ENCODE assay signal across 8 mouse cellular contexts in genomic region chr9:104002913-104003330, GRCm38 (mm10). TPM values are rescaled to one million over a fixed set of nuclear protein-coding genes. Genes with fewer than 3 reads are reported as not detected.
A peak's percentile ranks its signal among the peaks of the same experiment; 100 is the strongest.
DNase-seq lines count a peak whose midpoint lies in the region; ATAC-seq and TF ChIP-seq lines count a peak whose summit lies in the region.

No protein-coding gene starts in this region.

- H3K4me3 ChIP-seq in heart, adult 2 months = peak overlapping the region; percentile 54
- peak overlapping the region; percentile 82 for H3K4me3 ChIP-seq in forebrain, embryonic 10.5 days
- peak overlapping the region; percentile 50 for H3K4me3 ChIP-seq in intestine, postnatal 0 days (ENCODE audit: low read depth, low read length)
- H3K4me3 ChIP-seq in liver, embryonic 14.5 days (ENCODE audit: insufficient read depth in 1 of 2, low read depth in 2 of 2, low read length in 2 of 2) = peak overlapping the region; percentile 57 to 62
- peak overlapping the region; percentile 70 for H3K4me3 ChIP-seq in thymus, adult 2 months (ENCODE audit: control insufficient read depth, insufficient read depth, low read length)

- no peaks in the 10 kb centered on the region for H3K27me3 ChIP-seq in heart, adult 2 months (ENCODE audit: control insufficient read depth, insufficient read depth, low read length)
- H3K27me3 ChIP-seq in forebrain, embryonic 10.5 days (ENCODE audit: poor library complexity, severe bottlenecking) = peaks cover 14% of the 10 kb centered on the region; the same call in 1 of the 2 replicates
- H3K27me3 ChIP-seq in intestine, postnatal 0 days (replicated peaks; ENCODE audit: control insufficient read depth, insufficient read depth, low read length) = no peaks in the 10 kb centered on the region
- no peaks in the 10 kb centered on the region for H3K27me3 ChIP-seq in liver, embryonic 14.5 days (ENCODE audit: control insufficient read depth, insufficient read depth, low read length)
- H3K27me3 ChIP-seq in thymus, adult 2 months (ENCODE audit: control insufficient read depth, insufficient read depth, low read length) = no peaks in the 10 kb centered on the region

- H3K36me3 ChIP-seq in heart, adult 2 months (ENCODE audit: control insufficient read depth, insufficient read depth, low read length) = no peaks in the 10 kb centered on the region
- peaks cover 12% of the 10 kb centered on the region for H3K36me3 ChIP-seq in forebrain, embryonic 10.5 days (replicated peaks)
- H3K36me3 ChIP-seq in intestine, postnatal 0 days (ENCODE audit: control insufficient read depth, insufficient read depth) = no peaks in the 10 kb centered on the region; the same call in 1 of the 2 replicates
- no peaks in the 10 kb centered on the region for H3K36me3 ChIP-seq in liver, embryonic 14.5 days (replicated peaks; ENCODE audit: control insufficient read depth, insufficient read depth, low read depth)
- no peaks in the 10 kb centered on the region for H3K36me3 ChIP-seq in thymus, adult 2 months (ENCODE audit: control insufficient read depth, insufficient read depth, low read length)

- H3K79me2 ChIP-seq in heart, adult 2 months (replicated peaks; ENCODE audit: control insufficient read depth, insufficient read depth, low read length) = no peaks in the 10 kb centered on the region

- no peak for TF ChIP-seq EP300 in heart, adult 2 months (IDR thresholded peaks at IDR 0.05; ENCODE audit: insufficient read depth, low read depth, low read length)
- TF ChIP-seq EP300 in liver, embryonic 14.5 days (IDR thresholded peaks at IDR 0.05; ENCODE audit: low read depth) = no peak

- TF ChIP-seq CTCF in heart, adult 2 months (IDR thresholded peaks at IDR 0.05) = peak; percentile 69
- TF ChIP-seq CTCF in intestine, postnatal 0 days (IDR thresholded peaks at IDR 0.05; ENCODE audit: low read depth) = peak; percentile 82
- TF ChIP-seq CTCF in liver, embryonic 14.5 days (IDR thresholded peaks at IDR 0.05; ENCODE audit: low read depth) = peak; percentile 63
- peak; percentile 23; the same call in 1 of the 2 replicates for TF ChIP-seq CTCF in thymus, adult 2 months (IDR thresholded peaks at IDR 0.05; ENCODE audit: borderline replicate concordance, control insufficient read depth, extremely low read depth, insufficient read depth, low read length, poor library complexity)

- H3K27ac ChIP-seq in heart, adult 2 months = peak overlapping the region; percentile 69
- peak overlapping the region; percentile 88 for H3K27ac ChIP-seq in forebrain, embryonic 10.5 days
- H3K27ac ChIP-seq in intestine, postnatal 0 days (ENCODE audit: low read depth, low read length) = peak overlapping the region; percentile 65; the same call in 1 of the 2 replicates
- H3K27ac ChIP-seq in liver, embryonic 14.5 days = no peak overlapping the region
- no peak overlapping the region for H3K27ac ChIP-seq in thymus, adult 2 months (ENCODE audit: control insufficient read depth, insufficient read depth, low read length)

- H3K4me1 ChIP-seq in heart, adult 2 months (ENCODE audit: control insufficient read depth, insufficient read depth, low read length) = no peaks in the 10 kb centered on the region
- peaks cover 28% of the 10 kb centered on the region for H3K4me1 ChIP-seq in forebrain, embryonic 10.5 days
- no peaks in the 10 kb centered on the region; the same call in 1 of the 2 replicates for H3K4me1 ChIP-seq in intestine, postnatal 0 days (replicated peaks; ENCODE audit: control insufficient read depth, insufficient read depth, low read length)
- H3K4me1 ChIP-seq in liver, embryonic 14.5 days (replicated peaks; ENCODE audit: control insufficient read depth in 2 of 2, insufficient read depth in 2 of 2, low read length in 1 of 2) = peaks cover 0 to 6% of the 10 kb centered on the region in 2 experiments; a peak in 2 of 4 replicates
- peaks cover 8% of the 10 kb centered on the region for H3K4me1 ChIP-seq in thymus, adult 2 months (replicated peaks; ENCODE audit: control insufficient read depth, insufficient read depth, low read length)

- H3K4me2 ChIP-seq in intestine, postnatal 0 days (replicated peaks; ENCODE audit: low read depth) = peak overlapping the region; percentile 74
- H3K4me2 ChIP-seq in liver, embryonic 14.5 days (ENCODE audit: low read depth) = peak overlapping the region; percentile 66

- DNase-seq in heart, adult 2 months = no peak
- DNase-seq in heart, postnatal 10 days = no peak
- peak; percentile 81 for DNase-seq in R1 (ENCODE audit: low read depth, low spot score)
- peak; percentile 76 for DNase-seq in forebrain, embryonic 10.5 days (ENCODE audit: extremely low spot score, low spot score)
- peak; percentile 17 to 22 (median 18) for DNase-seq in liver, embryonic 14.5 days (ENCODE audit: low read depth in 3 of 3, low spot score in 3 of 3)
- peak; percentile 84 for DNase-seq in naive thymus-derived CD4-positive, alpha-beta T cell, adult 2 months (ENCODE audit: low read depth)
- DNase-seq in thymus, adult 2 months = peak; percentile 60

- H3K9me3 ChIP-seq in forebrain, embryonic 10.5 days = no peaks in the 10 kb centered on the region
- no peaks in the 10 kb centered on the region for H3K9me3 ChIP-seq in intestine, postnatal 0 days (ENCODE audit: control insufficient read depth)
- no peaks in the 10 kb centered on the region for H3K9me3 ChIP-seq in liver, embryonic 14.5 days (ENCODE audit: control insufficient read depth, low read length)

- intact Hi-C loops in heart, adult 2 months (cut with DNase I) = loop anchor here (2.0 to 10.0 kb wide), 3 partner anchors 59 to 798 kb away; partner anchors contain the start of genes Acad11, Cdv3, Srprb and Uba5
- intact Hi-C loops in heart, postnatal 10 days (cut with DNase I) = no loop called here

- TF ChIP-seq POLR2A in heart, adult 2 months (IDR thresholded peaks at IDR 0.05; ENCODE audit: insufficient read depth, low read depth, low read length) = no peak
- no peak for TF ChIP-seq POLR2A in thymus, adult 2 months (IDR thresholded peaks at IDR 0.05; ENCODE audit: control insufficient read depth, extremely low read depth, insufficient read depth, low read length, poor library complexity)

- peak; percentile 46 for ATAC-seq in intestine, postnatal 0 days
- ATAC-seq in liver, embryonic 14.5 days (ENCODE audit: insufficient read depth) = peak; percentile 40

- H3K9ac ChIP-seq in heart, adult 2 months (ENCODE audit: low read depth, low read length) = peak overlapping the region; percentile 70
- H3K9ac ChIP-seq in intestine, postnatal 0 days (ENCODE audit: low read depth, low read length) = peak overlapping the region; percentile 31
- no peak overlapping the region; the same call in 1 of the 2 replicates for H3K9ac ChIP-seq in liver, embryonic 14.5 days (replicated peaks)

- under 1% methylated on average over 37 of the region's 37 CpGs for WGBS in heart, adult 2 months
- under 1% methylated on average over 37 of the region's 37 CpGs for WGBS in forebrain, embryonic 10.5 days
- WGBS in intestine, postnatal 0 days = under 1% methylated on average over 37 of the region's 37 CpGs
- WGBS in liver, embryonic 14.5 days (ENCODE audit: insufficient replicate concordance) = under 1% methylated on average over 37 of the region's 37 CpGs
- WGBS in thymus, adult 2 months = under 1% methylated on average over 37 of the region's 37 CpGs

RNA-seq across cellular contexts. Expression of gene Nphp3, which starts 0.6 kb away (rescaled TPM):
- 1 to 10 TPM; 2.4 to 2.5 TPM for total RNA-seq in heart, adult 2 months (2021)
- polyA plus RNA-seq in heart, adult 2 months (2012; rRNA removed) = 4.9 and 7.5 TPM in 2 replicates
- total RNA-seq in heart, postnatal 10 days (2021) = 1 to 10 TPM; 4.8 to 5.6 TPM
- polyA plus RNA-seq in forebrain, embryonic 10.5 days (2016; fragmentation: Nextera tagmentation; extraction: Ambion mirVana) = 3.8 and 4.4 TPM in 2 replicates
- 0.96 and 1.3 TPM in 2 replicates for polyA plus RNA-seq in intestine, postnatal 0 days (2015; fragmentation: Nextera tagmentation; extraction: Ambion mirVana)
- polyA plus RNA-seq in liver, embryonic 14.5 days (2012; rRNA removed) = 2.1 and 2.7 TPM in 2 replicates
- 0.74 and 1.0 TPM in 2 replicates for polyA plus RNA-seq in liver, embryonic 14.5 days (2014; fragmentation: Nextera tagmentation; extraction: Ambion mirVana)
- polyA plus RNA-seq in thymus, adult 2 months (2012; rRNA removed) = 3.8 and 4.9 TPM in 2 replicates

RNA-seq across cellular contexts. Expression of gene Gm28305, which starts 37.5 kb away (rescaled TPM):
- total RNA-seq in heart, adult 2 months (2021) = not detected
- not detected in 2 replicates for polyA plus RNA-seq in heart, adult 2 months (2012; rRNA removed)
- total RNA-seq in heart, postnatal 10 days (2021) = not detected
- polyA plus RNA-seq in forebrain, embryonic 10.5 days (2016; fragmentation: Nextera tagmentation; extraction: Ambion mirVana) = not detected in 2 replicates
- not detected in 2 replicates for polyA plus RNA-seq in intestine, postnatal 0 days (2015; fragmentation: Nextera tagmentation; extraction: Ambion mirVana)
- polyA plus RNA-seq in liver, embryonic 14.5 days (2012; rRNA removed) = not detected in 2 replicates
- polyA plus RNA-seq in liver, embryonic 14.5 days (2014; fragmentation: Nextera tagmentation; extraction: Ambion mirVana) = not detected in 2 replicates
- not detected in 2 replicates for polyA plus RNA-seq in thymus, adult 2 months (2012; rRNA removed)

Comparison
In these comparisons a context has a peak if more than half of its experiments do, and no peak if none do; other contexts are left out.
1. DNase-seq: peak in R1 (single experiment), forebrain, embryonic 10.5 days (single experiment), liver, embryonic 14.5 days (3 of 3), naive thymus-derived CD4-positive, alpha-beta T cell, adult 2 months (single experiment) and thymus, adult 2 months (single experiment); none in heart, adult 2 months (0 of 2) and heart, postnatal 10 days (0 of 2).
2. H3K27ac ChIP-seq: peak in heart, adult 2 months (single experiment), forebrain, embryonic 10.5 days (single experiment) and intestine, postnatal 0 days (single experiment); none in liver, embryonic 14.5 days (single experiment) and thymus, adult 2 months (single experiment).
3. CTCF ChIP-seq: peak in every context shown above with its lines; median percentile 82 in intestine, postnatal 0 days; 69 in heart, adult 2 months; 63 in liver, embryonic 14.5 days; 23 in thymus, adult 2 months.
4. Peak in every context shown above with its lines, with median percentiles within 50 percentile points of each other: H3K4me3 ChIP-seq.